Mouse (Mus musculus): ENCODE data around the gene Gm45062. TPM values are rescaled to one million over a fixed set of nuclear protein-coding genes. Genes with fewer than 3 reads are reported as not detected.
A peak's percentile ranks its signal among the peaks of the same experiment; 100 is the strongest.

The Gm45062 gene
- polyA plus RNA-seq, 1 experiment from 2014 or later, result 16.2 TPM

DNA sequence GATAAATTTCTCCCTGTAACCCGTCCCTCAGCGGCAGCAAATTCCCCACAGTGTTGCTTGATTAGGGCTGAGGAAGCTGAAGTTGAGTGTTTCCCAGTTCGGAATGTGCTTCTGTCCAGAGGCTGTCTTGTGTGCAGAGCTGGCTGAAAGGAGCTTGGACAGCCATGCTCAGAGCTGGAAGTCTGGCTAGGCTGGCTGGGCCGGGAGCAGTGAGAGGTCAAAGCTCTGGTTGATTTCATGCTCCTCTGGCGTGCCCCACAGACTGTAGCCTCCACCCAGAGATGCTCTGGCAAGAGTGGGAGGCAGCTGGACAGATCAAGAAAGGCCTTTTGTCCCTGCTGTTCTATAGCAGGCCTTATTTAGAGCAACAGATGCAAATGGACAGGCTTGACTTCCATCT lies 187.5 kb downstream of the Gm45062 start:
- H3K4me1 ChIP-seq, result peaks cover 21% of the 10 kb centered on the region
- H3K27me3 ChIP-seq (ENCODE audit: low read depth, poor library complexity, severe bottlenecking), result no peaks in the 10 kb centered on the region
- peak; percentile 44 for DNase-seq (ENCODE audit: low spot score)
- H3K4me3 ChIP-seq, result no peak overlapping the region
- H3K36me3 ChIP-seq, result no peaks in the 10 kb centered on the region
- WGBS, result 56% methylated on average over 5 of the region's 5 CpGs
- peak overlapping the region; percentile 83 for H3K27ac ChIP-seq
- no peaks in the 10 kb centered on the region for H3K9me3 ChIP-seq (replicated peaks)

DNA sequence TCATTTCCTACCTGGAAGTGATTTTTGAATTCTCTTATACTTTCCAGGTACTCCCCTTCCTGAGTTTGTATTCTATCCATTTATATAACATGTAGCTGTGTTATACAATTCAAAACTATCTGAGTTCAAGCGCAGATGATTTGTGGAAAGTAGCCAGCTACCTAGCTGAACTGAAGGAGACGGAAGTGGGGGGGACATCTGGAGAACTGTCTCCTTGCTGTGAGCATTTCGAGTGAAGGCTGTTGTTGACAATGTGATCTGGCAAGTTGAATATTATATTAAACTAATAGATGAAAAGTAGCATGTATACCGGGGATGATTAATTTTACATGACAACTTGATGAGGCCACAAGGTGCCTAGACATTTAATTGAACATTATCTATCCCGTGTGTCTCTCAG lies 196.3 kb downstream of the Gm45062 start:
- Histone ChIP-seq H3K4me1 (no peaks in the 10 kb centered on the region), H3K27ac (no peak overlapping the region), H3K27me3 (ENCODE audit: low read depth, poor library complexity, severe bottlenecking) (no peaks in the 10 kb centered on the region), H3K9me3 (replicated peaks) (no peaks in the 10 kb centered on the region), H3K36me3 (no peaks in the 10 kb centered on the region), H3K4me3 (no peak overlapping the region)
- WGBS, result 94% methylated on average over 5 of the region's 5 CpGs
- no peak for DNase-seq (ENCODE audit: low spot score)

DNA sequence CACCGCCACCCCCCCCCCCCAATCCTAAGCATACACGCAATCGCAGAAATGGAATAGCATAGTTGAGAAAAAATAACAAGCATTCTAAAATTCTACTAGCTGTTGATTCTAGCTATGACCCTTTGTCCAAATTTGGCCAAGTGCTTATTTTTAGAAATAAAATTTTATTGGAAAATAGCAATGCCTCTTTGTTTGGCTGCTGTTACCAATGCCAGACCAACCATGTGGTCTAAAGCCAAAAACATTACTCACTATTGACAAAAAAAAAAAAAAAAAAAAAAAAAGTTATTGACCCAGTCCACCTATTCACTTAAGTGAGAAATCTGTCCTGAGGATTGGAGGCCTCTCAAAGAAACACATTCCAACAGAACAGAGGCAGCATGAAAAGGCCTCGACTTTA lies 199.3 kb downstream of the Gm45062 start:
- WGBS, result 95% methylated on average over 4 of the region's 4 CpGs
- Histone ChIP-seq H3K27me3 (ENCODE audit: low read depth, poor library complexity, severe bottlenecking) (no peaks in the 10 kb centered on the region), H3K36me3 (no peaks in the 10 kb centered on the region), H3K4me1 (no peaks in the 10 kb centered on the region), H3K4me3 (no peak overlapping the region), H3K27ac (no peak overlapping the region), H3K9me3 (replicated peaks) (no peaks in the 10 kb centered on the region)
- DNase-seq (ENCODE audit: low spot score), result no peak

DNA sequence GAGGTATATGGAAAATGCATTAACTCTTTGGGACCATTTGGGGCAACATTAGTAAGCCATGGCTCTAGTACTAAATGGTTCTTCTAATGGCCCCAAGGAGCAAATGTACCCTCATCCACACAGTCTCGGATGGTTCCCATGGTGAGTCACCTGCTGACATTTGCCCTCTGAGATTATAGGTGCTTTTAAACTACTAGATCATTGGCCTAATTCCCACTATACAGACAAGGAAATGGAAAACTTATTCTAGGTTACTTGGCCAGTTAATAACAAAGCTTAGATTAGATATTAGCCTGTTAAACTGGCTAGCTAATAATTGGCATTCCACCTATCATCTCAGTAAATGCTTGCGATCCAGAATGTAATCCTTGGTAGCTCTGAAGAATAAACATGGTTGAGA lies 203.2 kb downstream of the Gm45062 start:
- no peak overlapping the region for H3K4me3 ChIP-seq
- no peak for DNase-seq (ENCODE audit: low spot score)
- H3K27ac ChIP-seq, result no peak overlapping the region
- H3K9me3 ChIP-seq (replicated peaks), result no peaks in the 10 kb centered on the region
- H3K4me1 ChIP-seq, result no peaks in the 10 kb centered on the region
- H3K27me3 ChIP-seq (ENCODE audit: low read depth, poor library complexity, severe bottlenecking), result no peaks in the 10 kb centered on the region
- WGBS, result 93% methylated on average over 2 of the region's 2 CpGs
- H3K36me3 ChIP-seq, result no peaks in the 10 kb centered on the region

DNA sequence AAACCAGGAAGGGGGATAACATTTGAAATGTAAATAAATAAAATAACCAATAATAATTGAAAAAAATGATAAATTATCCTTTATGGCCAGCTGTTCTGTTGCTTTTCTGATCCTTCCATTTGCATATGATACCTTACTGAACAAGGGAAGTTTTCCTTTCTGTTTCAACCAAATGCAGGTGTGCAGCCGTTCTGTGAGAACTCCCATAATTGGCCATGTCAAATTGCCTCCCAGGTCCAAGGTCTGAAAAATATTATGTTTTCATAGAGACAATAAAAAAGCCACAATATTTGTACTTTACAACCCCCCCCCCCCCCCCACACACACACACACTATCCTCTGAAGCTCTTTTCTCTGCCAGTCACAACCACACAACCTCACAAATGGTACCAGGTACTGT lies 206.1 kb downstream of the Gm45062 start:
- H3K4me3 ChIP-seq, result no peak overlapping the region
- no peaks in the 10 kb centered on the region for H3K36me3 ChIP-seq
- no peaks in the 10 kb centered on the region for H3K4me1 ChIP-seq
- DNase-seq (ENCODE audit: low spot score), result no peak
- WGBS, result 85% methylated on average over 1 of the region's 1 CpGs
- no peaks in the 10 kb centered on the region for H3K27me3 ChIP-seq (ENCODE audit: low read depth, poor library complexity, severe bottlenecking)
- H3K9me3 ChIP-seq (replicated peaks), result no peaks in the 10 kb centered on the region
- no peak overlapping the region for H3K27ac ChIP-seq

DNA sequence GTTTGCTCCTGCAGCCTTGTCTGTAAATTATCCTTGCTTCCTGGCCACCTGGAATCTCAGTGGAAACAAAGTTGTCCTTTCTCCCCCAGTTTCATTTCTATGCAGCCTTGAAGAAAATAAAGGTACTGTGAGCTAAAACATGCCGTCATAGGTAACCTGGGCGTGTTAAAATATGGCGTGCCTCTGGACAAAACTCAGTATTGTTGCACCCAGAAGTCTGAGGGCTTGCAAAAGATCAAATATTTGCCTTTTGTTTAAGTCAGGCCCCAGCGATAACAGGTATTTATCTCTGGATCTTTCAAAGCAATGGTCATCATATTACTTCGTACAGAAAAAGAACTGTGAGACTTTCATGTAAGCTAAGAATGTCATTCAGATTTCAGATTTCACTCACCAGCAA lies 206.7 kb downstream of the Gm45062 start:
- Histone ChIP-seq H3K27me3 (ENCODE audit: low read depth, poor library complexity, severe bottlenecking) (no peaks in the 10 kb centered on the region), H3K4me3 (no peak overlapping the region), H3K4me1 (no peaks in the 10 kb centered on the region), H3K9me3 (replicated peaks) (no peaks in the 10 kb centered on the region), H3K36me3 (no peaks in the 10 kb centered on the region), H3K27ac (no peak overlapping the region)
- 95% methylated on average over 5 of the region's 5 CpGs for WGBS
- no peak for DNase-seq (ENCODE audit: low spot score)

DNA sequence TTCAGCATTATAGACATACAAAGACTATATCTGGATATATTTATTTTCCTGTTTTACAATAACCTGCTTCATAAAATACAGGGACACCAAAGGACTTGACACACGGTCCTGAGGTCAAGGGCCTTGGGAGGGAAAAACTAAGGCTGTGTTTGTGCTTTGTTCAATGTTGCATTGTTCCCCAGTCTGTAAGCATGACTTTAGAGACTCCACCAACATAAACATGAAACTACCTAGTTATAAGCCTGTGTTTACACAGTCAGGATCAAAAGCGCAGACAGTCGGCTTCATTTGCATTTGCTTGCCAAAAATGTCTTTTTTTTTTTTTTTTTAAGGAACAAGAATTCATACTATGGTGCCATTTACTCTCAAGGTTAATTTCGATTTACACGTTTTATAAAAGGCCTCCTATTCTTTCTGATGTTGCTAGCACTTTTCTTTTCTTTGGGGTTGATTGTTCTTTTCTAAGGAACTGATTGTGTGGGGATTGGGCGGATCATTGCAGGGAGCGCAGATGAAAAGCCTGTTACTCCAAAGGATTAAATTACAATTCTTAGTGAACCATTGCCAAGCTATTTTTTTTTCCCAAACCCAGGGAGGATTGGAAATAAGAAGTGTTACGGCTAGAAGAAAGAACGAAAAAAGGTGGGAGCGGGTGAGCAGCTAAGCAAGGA lies 208.6 kb downstream of the Gm45062 start:
- Histone ChIP-seq H3K9me3 (replicated peaks) (no peaks in the 10 kb centered on the region), H3K27me3 (ENCODE audit: low read depth, poor library complexity, severe bottlenecking) (no peaks in the 10 kb centered on the region), H3K36me3 (no peaks in the 10 kb centered on the region), H3K27ac (no peak overlapping the region), H3K4me1 (no peaks in the 10 kb centered on the region), H3K4me3 (no peak overlapping the region)
- 85% methylated on average over 10 of the region's 10 CpGs for WGBS
- DNase-seq (ENCODE audit: low spot score), result no peak

DNA sequence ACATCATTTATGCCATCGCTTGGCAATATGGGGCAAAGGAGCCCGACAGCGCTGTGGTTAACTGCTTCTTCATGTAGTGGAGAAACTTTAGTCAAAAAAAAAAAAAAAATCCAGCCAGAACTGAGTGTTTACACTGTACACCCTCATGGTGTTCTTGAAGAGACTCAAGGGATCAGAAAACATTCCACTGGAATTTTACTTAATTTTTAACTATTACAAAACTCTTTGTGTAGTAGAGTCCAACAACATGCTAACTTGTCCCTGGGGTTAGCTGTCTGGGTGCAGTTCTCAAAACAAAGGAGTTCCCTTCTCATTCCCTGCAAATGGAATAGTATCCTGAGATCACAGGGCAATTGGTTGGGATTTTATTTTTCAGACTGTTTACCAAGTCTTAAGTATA lies 210.7 kb downstream of the Gm45062 start:
- 90% methylated on average over 3 of the region's 3 CpGs for WGBS
- no peak overlapping the region for H3K4me3 ChIP-seq
- H3K27me3 ChIP-seq (ENCODE audit: low read depth, poor library complexity, severe bottlenecking), result no peaks in the 10 kb centered on the region
- no peaks in the 10 kb centered on the region for H3K9me3 ChIP-seq (replicated peaks)
- H3K27ac ChIP-seq, result no peak overlapping the region
- no peaks in the 10 kb centered on the region for H3K4me1 ChIP-seq
- no peak for DNase-seq (ENCODE audit: low spot score)
- no peaks in the 10 kb centered on the region for H3K36me3 ChIP-seq

DNA sequence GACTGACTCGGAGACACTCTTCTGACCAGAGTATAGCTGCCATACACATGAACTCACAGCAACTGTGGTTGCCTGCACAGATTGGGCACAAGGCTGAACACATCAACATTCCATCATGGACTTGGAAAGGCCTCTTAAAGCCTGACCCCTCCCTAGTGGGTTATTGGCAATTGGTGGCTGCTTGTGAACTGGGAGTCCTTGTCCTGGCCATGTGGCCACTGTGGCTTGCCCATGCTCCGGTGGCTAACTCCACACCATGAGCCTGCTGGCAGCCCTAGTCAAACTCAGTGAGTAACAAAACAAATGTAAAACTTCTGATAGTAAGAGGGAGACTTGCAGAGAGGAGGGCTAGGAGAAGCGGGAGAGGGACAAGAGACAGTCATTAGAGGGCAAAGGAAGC lies 212.9 kb downstream of the Gm45062 start:
- H3K4me3 ChIP-seq, result no peak overlapping the region
- no peak overlapping the region for H3K27ac ChIP-seq
- no peaks in the 10 kb centered on the region for H3K9me3 ChIP-seq (replicated peaks)
- no peaks in the 10 kb centered on the region for H3K36me3 ChIP-seq
- no peaks in the 10 kb centered on the region for H3K27me3 ChIP-seq (ENCODE audit: low read depth, poor library complexity, severe bottlenecking)
- no peak for DNase-seq (ENCODE audit: low spot score)
- WGBS, result 85% methylated on average over 3 of the region's 3 CpGs
- no peaks in the 10 kb centered on the region for H3K4me1 ChIP-seq

DNA sequence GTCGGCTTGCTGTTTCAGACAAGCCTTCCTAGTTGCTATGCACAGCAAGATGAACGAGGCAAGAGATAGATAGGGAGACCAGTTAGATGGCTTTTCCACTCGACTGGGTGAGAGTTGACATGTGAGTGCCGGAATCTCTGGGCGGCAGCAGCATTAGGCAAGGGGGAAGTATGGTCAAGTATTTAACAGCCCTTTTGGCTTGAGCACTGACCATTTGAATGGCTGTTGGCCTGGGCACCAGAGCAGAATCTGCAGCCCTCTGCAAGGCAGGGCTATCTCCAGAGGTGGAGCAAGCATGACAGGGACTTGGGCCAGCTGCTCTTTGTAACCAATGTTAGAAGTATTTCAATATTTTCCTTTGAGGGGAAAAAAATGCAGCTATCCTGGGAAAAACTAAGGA lies 213.7 kb downstream of the Gm45062 start:
- no peak overlapping the region for H3K27ac ChIP-seq
- WGBS, result 53% methylated on average over 5 of the region's 5 CpGs
- DNase-seq (ENCODE audit: low spot score), result no peak

DNA sequence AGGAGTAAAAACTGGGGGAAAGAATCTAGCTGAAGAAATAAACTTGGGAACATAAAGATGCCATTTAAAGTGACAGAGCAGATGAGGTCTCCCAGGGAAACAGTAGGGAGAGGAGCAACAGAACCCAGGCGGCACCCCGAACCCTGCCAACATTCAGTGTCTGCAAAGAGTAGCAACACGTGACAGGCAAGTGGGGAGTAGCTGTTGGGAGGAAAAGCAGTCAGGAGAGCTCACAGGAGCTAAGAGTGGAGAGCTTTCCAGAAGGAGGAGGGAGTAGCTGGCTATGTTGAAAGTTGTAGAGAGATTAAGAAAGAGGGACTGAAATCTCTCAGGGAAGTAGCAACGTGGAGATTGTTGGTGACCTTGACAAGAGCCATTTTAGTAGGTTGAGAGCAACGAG lies 214.2 kb downstream of the Gm45062 start:
- Histone ChIP-seq H3K9me3 (replicated peaks) (no peaks in the 10 kb centered on the region), H3K27ac (no peak overlapping the region), H3K27me3 (ENCODE audit: low read depth, poor library complexity, severe bottlenecking) (no peaks in the 10 kb centered on the region), H3K4me1 (no peaks in the 10 kb centered on the region), H3K36me3 (no peaks in the 10 kb centered on the region), H3K4me3 (no peak overlapping the region)
- DNase-seq (ENCODE audit: low spot score), result no peak
- 59% methylated on average over 5 of the region's 5 CpGs for WGBS

More for the DNA sequence above, 213.7 kb downstream of the Gm45062 start:
- H3K9me3 ChIP-seq (replicated peaks), result no peaks in the 10 kb centered on the region
- H3K36me3 ChIP-seq, result no peaks in the 10 kb centered on the region
- no peaks in the 10 kb centered on the region for H3K4me1 ChIP-seq
- H3K4me3 ChIP-seq, result no peak overlapping the region
- no peaks in the 10 kb centered on the region for H3K27me3 ChIP-seq (ENCODE audit: low read depth, poor library complexity, severe bottlenecking)

DNA sequence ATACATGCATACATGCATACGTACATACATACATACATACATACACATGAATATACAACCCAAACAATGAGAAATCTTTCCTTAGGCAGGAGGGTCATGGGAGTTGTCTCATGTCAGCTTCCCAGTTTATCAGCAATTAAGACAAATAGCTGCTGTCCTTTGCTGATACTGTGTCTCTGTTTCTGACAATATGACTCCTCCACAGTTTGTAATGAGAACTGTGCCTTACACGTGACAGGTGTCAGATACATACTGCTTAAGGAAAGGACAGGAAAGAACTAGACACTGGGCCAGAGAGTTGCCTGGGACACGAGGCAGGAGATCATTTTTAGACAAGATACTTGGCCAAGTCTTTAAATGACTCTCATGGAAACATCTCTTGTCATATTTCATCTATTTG lies 215.1 kb downstream of the Gm45062 start:
- Histone ChIP-seq H3K4me1 (no peaks in the 10 kb centered on the region), H3K27ac (no peak overlapping the region), H3K36me3 (no peaks in the 10 kb centered on the region), H3K4me3 (no peak overlapping the region), H3K9me3 (replicated peaks) (no peaks in the 10 kb centered on the region), H3K27me3 (ENCODE audit: low read depth, poor library complexity, severe bottlenecking) (no peaks in the 10 kb centered on the region)
- 82% methylated on average over 3 of the region's 3 CpGs for WGBS
- DNase-seq (ENCODE audit: low spot score), result no peak

DNA sequence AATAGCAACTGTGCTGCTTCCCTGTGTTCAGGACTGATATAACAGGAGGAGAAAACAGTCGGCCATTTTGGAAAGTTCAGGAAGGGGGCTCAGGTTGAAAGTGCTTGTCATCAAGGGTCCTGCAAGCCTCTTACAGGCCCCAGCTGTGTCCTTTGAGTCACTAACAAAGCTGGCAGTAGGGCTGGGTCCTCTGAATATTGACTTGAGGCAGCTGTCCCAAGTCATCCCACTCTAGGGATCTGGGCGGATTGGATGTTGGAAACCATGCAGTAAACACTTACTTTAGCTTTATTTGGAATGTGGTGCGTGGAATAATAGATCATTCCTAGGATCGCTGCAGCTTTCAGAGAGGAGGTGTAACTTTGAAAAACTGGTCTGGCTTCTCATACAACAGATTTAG lies 215.6 kb downstream of the Gm45062 start:
- no peaks in the 10 kb centered on the region for H3K9me3 ChIP-seq (replicated peaks)
- no peaks in the 10 kb centered on the region for H3K27me3 ChIP-seq (ENCODE audit: low read depth, poor library complexity, severe bottlenecking)
- WGBS, result 92% methylated on average over 4 of the region's 4 CpGs
- no peaks in the 10 kb centered on the region for H3K4me1 ChIP-seq
- no peaks in the 10 kb centered on the region for H3K36me3 ChIP-seq
- no peak for DNase-seq (ENCODE audit: low spot score)
- no peak overlapping the region for H3K27ac ChIP-seq
- no peak overlapping the region for H3K4me3 ChIP-seq

DNA sequence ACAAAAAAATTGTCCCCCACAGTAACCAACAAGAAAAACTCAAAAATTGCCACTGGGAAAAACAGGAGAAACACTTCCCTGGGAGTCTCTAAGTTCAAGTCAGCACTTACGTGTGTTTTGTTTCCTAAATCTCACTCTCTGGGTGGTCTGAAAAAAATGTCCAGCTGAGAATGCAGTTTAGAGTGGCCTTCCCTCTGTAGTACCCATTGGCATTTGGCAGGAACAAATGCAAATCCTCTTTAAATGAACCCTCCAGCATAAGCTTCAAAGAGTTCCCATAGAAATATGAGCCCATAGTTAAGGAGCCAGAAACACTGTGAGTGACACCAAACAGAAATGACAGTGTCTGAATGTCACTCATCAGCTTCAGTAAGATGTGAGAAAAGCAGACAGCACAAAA lies 219.9 kb downstream of the Gm45062 start:
- no peak for DNase-seq (ENCODE audit: low spot score)
- no peaks in the 10 kb centered on the region for H3K36me3 ChIP-seq
- no peaks in the 10 kb centered on the region for H3K4me1 ChIP-seq
- no peak overlapping the region for H3K4me3 ChIP-seq
- no peaks in the 10 kb centered on the region for H3K9me3 ChIP-seq (replicated peaks)
- H3K27me3 ChIP-seq (ENCODE audit: low read depth, poor library complexity, severe bottlenecking), result no peaks in the 10 kb centered on the region
- H3K27ac ChIP-seq, result no peak overlapping the region
- WGBS, result 50% methylated on average over 1 of the region's 1 CpGs
